Mouse (Mus musculus) thymus, postnatal 10 days (tissue): ENCODE measurements around the gene Stk39.
A peak's percentile ranks its signal among the peaks of the same experiment; 100 is the strongest.

Experiments
- DNase-seq, 2 experiments: peaks; one replicate each; pipeline ENCODE4 v3.0.0; 2021; ENCODE audit warnings: low spot score in 2 of 2

Gene Stk39

DNA sequence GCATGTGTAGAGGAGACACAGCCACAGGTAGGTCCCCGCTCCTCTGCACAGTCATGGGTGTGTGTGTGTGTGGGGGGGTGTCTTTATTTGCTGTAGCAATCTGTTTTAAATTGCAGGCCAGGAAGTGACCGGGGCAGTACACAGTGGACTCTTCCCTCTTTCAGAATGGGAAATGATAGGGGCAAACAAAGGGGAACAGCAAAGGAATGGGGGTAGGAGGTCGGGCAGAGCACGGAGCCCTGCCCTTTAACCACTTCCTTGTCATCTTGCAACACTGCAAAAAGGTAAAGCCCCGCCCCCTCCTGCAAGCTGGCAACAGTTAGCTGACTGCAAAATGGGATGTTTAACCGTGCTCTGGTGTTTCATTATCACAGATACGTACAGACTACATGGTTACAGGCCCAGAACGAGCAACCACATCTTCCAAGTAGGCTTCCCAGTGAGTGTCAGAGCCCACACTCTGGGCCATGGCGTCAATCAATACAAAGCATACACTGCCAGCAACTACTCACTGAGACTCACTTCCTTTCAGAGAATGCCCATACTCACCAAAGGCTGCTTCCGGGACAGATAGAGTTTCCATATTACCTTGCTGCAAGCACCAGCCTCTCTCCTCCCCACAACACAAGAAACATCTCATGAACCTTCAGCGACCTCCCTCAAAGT, 89.5 kb downstream of the Stk39 start:
- DNase-seq, result peak; percentile 71 to 79

DNA sequence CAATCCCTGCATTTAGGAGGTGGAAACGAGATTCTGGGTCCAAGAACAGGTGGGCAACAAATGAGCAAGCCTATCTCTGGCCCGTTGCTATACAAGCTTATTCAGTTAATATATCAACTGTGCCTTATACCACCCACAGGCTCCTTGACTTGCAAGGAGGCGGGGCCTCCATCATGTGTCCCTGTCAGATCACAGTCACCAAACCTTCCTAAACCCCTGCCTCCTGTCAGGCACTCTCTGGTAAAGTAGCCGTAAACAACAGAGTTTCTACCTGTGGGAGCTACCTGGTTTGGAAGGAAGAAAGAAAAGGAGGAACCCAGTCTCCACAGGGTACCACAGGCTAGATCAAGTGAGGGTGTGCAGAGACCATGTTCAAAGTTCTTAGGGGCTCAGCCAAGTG, 90.2 kb downstream of the Stk39 start:
- DNase-seq, result no peak

DNA sequence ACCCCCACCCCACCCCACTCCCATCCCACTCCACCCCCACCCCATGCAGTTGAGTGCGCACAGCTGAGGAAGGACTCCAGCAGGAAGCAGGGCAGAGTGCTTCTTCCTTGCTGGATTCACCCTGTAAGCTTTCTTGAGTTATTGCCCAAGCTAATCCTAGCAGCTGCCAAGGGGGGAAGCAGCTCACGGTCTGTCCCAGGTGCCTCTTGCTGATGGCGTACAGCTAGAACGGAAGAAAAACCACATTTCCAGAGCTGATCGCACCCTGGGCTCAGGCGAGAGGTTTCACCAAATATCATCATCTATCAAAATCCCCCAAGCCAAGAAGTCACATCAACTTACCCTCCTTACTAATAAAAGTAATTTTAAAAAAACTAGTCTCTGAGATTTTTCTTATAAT, 90.9 kb downstream of the Stk39 start:
- DNase-seq, result peak; percentile 35 to 36

DNA sequence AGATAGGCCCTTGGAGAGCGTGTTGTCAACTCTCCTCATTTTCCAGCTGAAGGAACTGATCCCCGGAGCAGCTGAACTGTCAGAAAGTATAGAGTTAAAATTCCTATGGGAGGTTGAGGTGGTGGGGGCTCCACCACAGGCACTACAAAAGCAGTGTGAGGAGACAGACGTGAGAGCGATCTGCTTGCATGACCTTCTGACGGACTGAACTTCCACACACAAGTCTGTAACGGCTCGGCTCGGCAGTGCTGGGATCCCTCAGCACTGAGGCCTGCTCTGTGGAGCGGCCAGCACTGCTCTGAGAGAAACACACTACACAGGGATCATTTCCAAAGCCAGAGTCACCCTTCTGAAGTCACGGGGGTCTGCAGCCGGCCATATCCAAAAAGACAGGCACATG, 92.4 kb downstream of the Stk39 start:
- no peak for DNase-seq

DNA sequence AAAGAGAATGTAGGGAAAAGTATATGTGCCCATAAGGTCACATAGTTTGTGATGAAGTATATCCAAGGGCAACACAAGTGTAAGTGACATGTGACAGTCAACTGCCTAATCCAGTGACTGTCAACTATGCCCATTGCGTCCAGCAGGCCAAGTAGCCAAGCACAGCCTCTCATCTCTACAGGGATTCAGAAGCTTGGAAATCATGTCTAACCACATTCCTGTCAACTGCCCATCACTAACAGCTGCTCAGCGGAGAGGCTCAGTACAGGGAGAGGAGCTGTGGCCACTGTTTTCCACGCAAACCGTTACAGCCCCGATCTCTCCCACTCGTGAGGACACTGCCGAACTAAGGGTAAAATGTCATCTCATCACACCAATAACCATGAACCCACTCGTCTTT, 93.7 kb downstream of the Stk39 start:
- DNase-seq, result no peak

GRCm38 (mm10) chr2:68377251-68377681, 94.8 kb downstream of the Stk39 start:
- no peak for DNase-seq

DNA sequence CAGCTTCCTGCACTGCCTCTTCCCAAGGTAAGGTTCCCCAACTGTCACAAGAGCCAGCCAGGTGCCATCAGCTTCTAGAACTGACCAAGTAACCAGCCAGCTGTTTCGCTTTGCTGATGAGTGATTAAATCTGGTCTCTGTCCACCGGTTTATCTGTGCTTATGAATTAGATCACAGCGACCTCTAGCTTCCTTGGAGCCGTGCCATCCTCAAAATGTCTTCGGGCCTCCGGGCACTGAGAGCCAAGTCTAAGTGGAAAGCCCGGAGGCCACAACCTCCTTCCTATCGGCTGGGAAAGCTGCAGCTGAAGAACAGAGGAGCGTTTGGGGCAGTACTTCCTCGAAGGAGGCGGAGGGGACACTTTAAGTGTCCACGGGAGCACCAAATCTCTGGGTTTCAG, 95.4 kb downstream of the Stk39 start:
- DNase-seq, result no peak

DNA sequence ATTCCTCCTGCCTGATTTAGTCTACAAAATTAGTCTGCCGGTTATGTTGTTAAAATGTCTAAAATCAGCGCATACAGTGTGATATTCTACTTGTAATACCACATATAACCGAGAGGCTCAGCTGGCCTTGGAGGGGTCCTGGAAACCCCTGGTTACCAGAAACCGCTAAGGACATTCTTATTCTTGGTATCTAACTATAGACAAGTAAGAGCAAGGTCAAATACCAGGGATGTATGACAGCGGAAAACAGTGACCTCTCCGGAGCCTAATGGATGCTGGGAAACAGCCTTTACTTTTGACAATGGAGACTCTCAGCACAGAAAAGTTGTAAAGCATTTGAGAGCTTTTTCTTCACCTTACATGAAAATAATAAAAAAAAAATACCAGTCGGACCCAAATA, 97.9 kb downstream of the Stk39 start:
- DNase-seq, result no peak

DNA sequence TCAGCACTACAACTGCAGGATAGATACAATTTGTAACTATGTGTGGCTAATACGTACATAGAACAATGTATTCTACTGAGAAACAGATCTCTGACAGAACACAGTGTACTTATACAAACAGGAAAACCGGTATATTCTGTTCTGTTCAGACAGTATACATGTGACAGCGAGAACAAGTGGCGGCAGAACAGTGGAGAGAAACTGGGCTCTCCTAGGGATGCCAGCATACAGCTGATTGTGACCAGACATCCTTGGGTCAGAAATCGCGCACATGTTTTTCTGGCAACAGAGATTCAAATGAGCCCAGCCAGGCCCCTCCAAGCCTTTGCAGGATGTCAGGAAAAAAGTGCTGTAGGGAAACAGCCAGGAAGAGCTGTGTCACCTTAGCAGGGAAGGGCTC, 100.2 kb downstream of the Stk39 start:
- no peak for DNase-seq

DNA sequence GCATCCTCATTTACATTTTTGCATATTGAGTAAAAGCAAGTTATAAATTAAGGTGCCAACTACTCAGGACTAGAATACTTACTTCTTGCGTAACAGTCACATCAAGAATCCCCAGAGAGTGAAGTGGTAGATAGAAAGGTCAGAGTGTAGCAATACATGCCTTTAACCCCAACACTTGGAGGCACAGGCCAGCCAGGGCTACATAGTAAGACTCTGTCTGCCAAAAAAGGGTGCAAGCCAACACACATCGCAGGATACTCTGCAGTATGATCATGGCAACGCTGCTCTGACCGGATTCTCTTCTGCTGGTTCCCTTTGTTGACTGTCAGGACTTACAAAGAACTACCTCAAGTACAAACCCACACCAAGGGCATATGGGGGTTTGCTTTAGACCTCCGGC, 101.7 kb downstream of the Stk39 start:
- no peak for DNase-seq

- no peak for DNase-seq
Observed at GRCm38 (mm10) chr2:68369080-68369479, 103.0 kb downstream of the Stk39 start.

DNA sequence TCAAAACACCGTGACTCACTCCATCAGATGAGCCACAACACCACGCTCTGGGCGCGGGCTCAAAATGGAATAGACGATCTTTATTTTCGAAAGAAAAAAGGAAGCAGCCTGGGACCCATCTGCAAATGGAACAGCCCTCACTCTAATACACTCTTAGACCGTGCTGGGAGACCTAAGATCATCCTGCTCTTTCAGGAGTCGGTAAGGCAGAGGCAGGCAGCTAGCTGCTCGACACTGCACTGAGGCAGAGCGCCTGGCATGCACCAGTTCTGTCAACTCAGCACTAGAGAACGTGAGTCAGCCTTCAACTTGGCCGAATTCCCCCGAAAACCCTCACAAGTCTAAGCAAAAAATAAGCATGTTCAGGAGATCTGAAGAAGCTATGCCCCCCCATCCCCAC, 104.1 kb downstream of the Stk39 start:
- no peak for DNase-seq

DNA sequence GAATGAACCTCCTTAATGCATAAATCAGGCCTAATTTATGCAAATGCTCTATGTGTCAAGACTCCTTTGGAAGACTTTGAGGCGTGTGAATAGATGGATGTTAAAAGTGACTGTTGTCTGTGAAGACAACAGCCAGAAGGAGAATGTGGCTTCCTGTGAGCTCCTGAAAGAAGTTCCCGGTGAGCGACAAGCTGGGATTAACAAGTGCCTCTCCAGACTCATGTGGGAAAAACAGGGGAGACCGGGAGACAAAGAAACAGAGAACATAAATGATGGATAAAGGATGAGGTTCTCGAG, 105.2 kb downstream of the Stk39 start:
- no peak for DNase-seq

DNA sequence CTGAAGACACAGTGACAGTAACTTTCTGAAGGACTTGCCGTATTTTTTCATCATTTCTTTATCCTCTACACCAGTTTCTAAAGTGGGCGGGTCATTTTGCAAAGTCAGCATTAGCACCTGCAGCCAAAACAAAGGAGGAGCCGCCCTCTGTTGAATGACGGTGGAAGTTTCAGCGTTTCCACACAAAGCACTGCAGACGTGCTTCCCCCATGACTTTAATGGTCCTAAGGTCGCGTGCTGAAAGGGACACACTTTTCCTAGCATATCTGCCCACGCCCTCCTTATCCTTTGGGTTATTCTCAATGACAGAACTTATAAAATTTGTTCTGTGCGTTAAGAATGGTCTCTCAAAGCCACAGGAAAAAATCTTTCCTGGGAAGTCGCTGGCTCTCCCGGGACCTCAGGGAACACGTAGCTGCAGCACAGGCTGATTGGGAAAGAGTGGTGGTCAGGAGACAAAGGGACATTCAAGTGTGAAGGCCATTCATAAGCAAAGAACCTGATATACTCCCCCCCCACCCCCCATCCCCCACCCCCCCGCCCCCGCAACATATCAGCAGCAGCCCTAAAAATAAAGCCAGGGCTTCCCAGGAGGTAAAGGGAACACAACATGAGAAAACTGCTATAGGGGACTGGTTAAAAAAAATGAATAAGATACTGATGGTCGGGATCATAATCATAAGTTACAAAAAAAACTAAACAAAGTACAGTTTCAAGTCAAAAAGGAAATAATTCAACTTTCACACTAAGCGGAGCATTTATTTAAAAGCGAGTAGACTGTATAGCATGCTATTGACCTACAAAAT, 105.8 kb downstream of the Stk39 start:
- DNase-seq, result peak; percentile 23 to 47

DNA sequence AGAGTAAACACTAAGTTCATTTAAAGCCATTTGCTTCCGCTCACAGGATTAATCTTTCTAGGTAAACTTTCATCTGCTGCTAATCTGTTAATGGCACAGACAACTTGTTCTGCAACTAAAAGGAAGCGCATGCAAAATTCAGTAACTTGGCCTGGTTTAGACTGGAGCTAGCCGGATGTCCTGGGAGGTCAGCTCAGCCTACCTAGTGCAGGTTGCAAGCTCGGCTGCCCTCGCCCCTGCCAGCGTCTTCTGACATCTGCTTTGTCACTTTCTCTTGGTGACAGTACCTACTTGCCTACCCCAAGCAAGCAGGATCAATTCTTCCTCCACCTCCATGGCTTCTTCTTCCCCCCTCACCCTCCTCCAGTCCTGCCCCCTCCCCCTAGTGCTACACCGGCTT, 106.6 kb downstream of the Stk39 start:
- DNase-seq, result no peak

DNA sequence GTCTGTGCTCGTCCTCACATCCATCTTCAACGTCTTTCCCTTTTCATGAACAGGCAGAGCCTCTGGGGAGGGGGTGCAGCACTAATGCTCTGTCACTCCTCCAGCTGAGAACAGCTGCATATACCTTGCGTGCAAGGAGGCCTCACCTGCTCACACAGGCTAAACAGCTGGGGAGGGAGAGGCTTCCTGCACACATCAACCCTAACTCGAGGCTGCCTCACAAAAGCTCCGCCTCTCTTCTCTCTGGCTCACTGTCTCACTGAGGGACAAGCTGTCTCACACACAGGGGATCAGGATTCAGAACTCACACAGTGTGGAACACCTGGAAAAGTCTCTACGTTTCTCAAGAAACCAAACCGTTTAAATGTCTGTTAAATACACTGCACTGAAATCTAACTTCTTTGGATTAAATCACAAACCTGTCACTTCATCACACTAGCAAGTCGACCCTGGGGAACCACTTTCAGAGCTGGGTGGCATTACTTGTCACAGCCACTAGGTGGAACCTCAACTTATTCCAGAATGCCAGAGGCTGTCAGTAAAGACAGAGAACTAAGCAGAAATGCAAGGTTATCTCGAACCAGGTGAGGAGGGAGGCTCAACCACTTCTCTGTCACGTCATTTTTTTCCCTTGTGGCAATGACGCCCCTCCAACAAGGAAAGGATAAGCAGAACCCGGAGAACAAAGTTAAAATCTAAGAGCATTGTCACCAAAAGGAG, 107.7 kb downstream of the Stk39 start:
- peak; percentile 57 to 58 for DNase-seq

DNA sequence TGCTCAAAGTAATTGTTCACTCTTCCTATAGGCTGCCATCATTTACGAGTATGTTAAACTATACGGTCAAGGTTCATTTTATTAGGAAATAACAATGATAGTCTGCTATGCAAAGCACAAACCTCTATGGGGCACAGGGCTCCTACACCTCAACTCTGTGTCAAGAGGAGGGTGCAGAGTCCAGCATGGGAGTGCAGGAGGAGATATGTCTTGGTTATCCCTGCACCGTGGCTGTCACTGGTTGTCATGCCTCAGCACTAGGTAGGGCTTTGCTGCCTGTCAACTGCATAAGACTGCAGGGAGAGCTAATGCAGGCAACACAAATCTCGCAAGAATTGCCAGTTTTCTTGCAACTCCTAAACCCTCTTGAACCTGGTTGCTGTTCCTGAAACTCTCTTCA, 108.9 kb downstream of the Stk39 start:
- DNase-seq, result no peak

- DNase-seq, result no peak
Observed at GRCm38 (mm10) chr2:68361701-68362100, 110.4 kb downstream of the Stk39 start.

DNA sequence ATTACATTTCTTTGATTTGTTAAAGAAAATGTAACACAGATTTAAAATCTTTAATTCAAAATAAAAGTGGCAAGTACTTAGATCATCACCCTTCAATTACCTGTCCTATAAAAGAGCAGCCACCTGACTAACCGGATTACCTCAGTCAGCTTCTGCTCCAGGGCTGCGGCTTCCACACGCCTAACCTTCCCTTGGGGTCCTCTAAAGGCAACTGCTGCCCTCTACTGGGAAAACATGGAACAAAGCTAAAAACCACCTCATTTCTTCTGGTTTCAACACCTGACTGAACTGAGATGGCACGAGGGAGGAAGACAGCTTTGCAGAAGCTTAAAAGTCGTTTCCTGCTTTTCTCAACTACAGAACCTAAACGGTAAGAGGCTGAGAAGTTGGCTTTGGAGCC, 121.4 kb downstream of the Stk39 start:
- DNase-seq, result peak; percentile 59 to 80

DNA sequence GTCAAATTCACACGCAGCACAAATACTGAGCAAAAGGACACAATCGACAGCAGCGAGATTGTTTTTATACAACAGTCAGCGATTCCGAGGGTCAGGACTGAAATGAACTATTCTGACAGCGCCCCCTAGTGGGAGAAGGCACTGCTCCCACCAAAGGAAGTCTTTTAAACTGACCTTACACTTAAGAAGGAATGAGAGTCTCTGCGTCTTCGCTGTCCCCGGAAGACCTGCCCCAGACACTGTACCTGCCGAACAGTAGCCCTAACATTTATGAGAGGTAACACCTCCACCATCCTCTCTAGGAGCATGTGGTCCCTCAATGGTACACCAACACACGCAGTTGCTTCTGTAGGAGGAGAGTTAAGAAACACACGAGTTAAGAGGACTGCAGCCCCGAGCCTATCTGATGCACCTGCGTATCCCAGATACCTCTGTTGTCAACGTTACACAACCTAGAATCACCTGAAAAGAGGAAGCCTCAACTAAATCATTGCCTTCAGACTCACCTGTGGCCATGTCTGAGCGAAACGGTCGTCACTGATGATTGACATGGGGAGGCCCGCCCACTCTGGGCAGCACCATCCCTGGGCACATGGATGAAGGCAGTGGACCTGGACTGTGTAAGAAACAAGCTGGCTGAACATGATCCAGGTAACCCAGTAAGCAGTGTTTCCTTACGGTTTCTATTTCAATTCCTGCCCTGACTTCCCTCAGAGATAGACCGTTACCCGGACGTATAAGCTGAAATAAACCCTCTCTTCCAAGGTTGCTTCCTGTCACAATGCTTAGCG, 122.3 kb downstream of the Stk39 start:
- peak; percentile 19 to 78 for DNase-seq

GRCm38 (mm10) chr2:68348966-68349365, 123.1 kb downstream of the Stk39 start:
- DNase-seq, result no peak

DNA sequence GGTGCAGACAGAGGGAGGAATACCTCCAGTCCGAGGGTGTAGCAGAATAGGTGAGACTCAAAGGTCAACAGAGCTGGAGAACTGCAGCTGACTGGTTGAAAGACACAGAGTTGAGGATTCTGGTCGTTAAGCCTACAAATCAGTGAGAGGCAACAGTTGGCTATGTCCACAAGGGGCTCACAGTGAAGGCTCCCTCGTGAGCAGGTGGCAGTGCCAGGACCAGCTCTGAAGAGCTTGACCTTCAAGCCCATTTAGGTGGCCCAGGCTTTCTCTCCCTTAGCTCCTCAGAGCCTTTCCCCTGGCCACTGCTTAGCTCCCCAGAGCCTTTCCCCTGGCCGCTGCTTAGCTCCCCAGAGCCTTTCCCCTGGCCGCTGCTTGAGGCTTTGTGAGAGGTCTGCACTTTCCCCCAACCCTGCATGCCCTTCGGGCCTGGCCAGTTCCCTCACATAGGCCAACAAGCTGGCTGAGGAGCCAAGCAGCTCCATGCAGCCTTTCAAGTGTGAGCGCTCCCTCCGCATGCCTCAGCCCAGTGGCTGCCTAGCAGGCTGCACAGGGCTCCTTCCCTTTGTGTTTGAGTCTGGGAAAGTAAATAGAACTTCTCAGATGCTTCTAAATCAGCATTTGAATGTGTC, 125.3 kb downstream of the Stk39 start:
- DNase-seq, result no peak
